Mouse (Mus musculus) neural tube, embryonic 10.5 days (tissue): Measurements from ENCODE around the gene 9930111J21Rik2.
"Not testable (repeated sequence)": the region's sequence is repeated elsewhere in the genome, so short reads cannot be mapped to it uniquely, and the experiment has no call there.

Experiments
- DNase-seq: peaks from one replicate; pipeline ENCODE4 v3.0.0-alpha.2; 2017; ENCODE audit warnings: low spot score; ENCODE audit errors: extremely low spot score

The 9930111J21Rik2 gene

DNA sequence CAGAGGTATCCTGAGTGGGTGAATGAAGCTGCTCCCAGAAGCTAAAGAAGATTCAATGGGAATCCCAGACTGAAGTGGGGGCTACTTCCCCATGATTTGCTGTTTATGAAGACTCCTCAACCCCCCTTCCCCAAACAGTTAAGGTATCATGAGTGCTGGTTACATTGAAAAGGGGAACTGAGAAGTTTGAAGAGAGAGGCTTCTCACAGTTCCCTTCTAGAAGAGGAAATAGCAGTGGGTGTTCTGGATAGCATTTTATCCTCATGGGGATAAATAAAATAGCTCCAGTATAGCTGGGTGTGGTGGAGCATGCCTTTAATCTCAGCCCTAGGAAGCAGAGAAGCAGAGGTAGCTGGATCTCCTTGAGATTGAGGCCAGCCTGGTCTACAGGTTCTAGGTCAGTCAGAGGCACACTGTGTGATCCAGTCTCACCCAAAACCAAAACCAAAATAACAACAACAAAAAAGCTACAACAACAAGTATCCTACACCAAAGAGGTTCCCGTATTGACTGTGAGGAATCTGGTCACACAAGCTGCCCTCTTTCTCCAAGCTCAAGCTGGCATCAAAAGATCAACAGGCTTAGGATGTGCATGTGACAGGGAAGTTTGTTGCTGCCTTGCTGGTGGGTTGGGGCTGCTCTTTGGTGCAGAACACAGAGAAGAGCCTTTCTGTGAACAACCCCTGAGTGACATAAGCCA, 72.7 kb downstream of the 9930111J21Rik2 start, which contains the start of gene Olfr56:
Olfr56 (plus strand) TSS at position 650 of the 700 bp plus-strand sequence.
- DNase-seq = not testable (repeated sequence)

DNA sequence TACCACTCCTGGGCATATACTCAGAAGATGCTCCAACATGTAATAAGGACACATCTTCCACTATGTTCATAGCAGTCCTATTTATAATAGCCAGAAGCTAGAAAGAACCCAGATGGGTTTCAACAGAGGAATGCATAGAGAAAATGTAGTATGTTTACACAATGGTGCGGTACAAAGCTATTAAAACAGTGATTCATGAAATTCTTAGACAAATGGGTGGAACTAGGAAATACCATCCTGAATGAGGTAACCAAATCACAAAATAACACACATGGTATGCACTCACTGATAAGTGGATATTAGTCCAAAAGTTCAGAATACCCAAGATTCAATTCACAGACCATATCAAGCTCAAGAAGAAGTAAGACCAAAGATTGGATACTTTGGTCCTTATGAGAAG, 76.4 kb downstream of the 9930111J21Rik2 start:
- DNase-seq = not testable (repeated sequence)
